Mouse (Mus musculus): ENCODE measurements at regions not wholly inside any gene's neighbourhood (a gene's known extent, or its start where the extent isn't known, plus 50 kb on each side); places are given as distances from the start of the nearest gene placed in this dataset.

- Histone ChIP-seq H3K4me1 (no peaks in the 10 kb centered on the region), H3K9me3 (replicated peaks) (no peaks in the 10 kb centered on the region), H3K36me3 (no peaks in the 10 kb centered on the region), H3K9ac (replicated peaks) (no peak overlapping the region), H3K27me3 (replicated peaks) (no peaks in the 10 kb centered on the region), H3K4me2 (no peak overlapping the region), H3K4me3 (replicated peaks) (no peak overlapping the region), H3K27ac (replicated peaks) (no peak overlapping the region)
- 90% methylated on average over 1 of the region's 1 CpGs for WGBS
- no peak for ATAC-seq (ENCODE audit: low FRiP score)
Observed at GRCm38 (mm10) chr14:105698086-105698485, 198.5 kb downstream of the Spry2 start.

GRCm38 (mm10) chr14:105697398-105697797 lies 199.2 kb downstream of the Spry2 start:
- Histone ChIP-seq H3K4me1 (no peaks in the 10 kb centered on the region), H3K27ac (replicated peaks) (no peak overlapping the region), H3K9ac (replicated peaks) (no peak overlapping the region), H3K4me2 (no peak overlapping the region), H3K9me3 (replicated peaks) (no peaks in the 10 kb centered on the region), H3K27me3 (replicated peaks) (no peaks in the 10 kb centered on the region), H3K4me3 (replicated peaks) (no peak overlapping the region), H3K36me3 (no peaks in the 10 kb centered on the region)
- 81% methylated on average over 13 of the region's 13 CpGs for WGBS
- ATAC-seq (ENCODE audit: low FRiP score): no peak

GRCm38 (mm10) chr14:105694969-105695368 lies 201.7 kb downstream of the Spry2 start:
- H3K27me3 ChIP-seq (replicated peaks): no peaks in the 10 kb centered on the region
- H3K4me1 ChIP-seq: no peaks in the 10 kb centered on the region
- H3K27ac ChIP-seq (replicated peaks): no peak overlapping the region
- no peaks in the 10 kb centered on the region for H3K36me3 ChIP-seq
- no peaks in the 10 kb centered on the region for H3K9me3 ChIP-seq (replicated peaks)
- no peak overlapping the region for H3K4me2 ChIP-seq
- no peak overlapping the region for H3K4me3 ChIP-seq (replicated peaks)
- no peak overlapping the region for H3K9ac ChIP-seq (replicated peaks)
- ATAC-seq (ENCODE audit: low FRiP score): no peak

- Histone ChIP-seq H3K36me3 (no peaks in the 10 kb centered on the region), H3K27me3 (replicated peaks) (no peaks in the 10 kb centered on the region), H3K9ac (replicated peaks) (no peak overlapping the region), H3K27ac (replicated peaks) (no peak overlapping the region), H3K4me1 (no peaks in the 10 kb centered on the region), H3K4me2 (no peak overlapping the region), H3K4me3 (replicated peaks) (no peak overlapping the region), H3K9me3 (replicated peaks) (no peaks in the 10 kb centered on the region)
- ATAC-seq (ENCODE audit: low FRiP score): no peak
- WGBS: 78% methylated on average over 4 of the region's 4 CpGs
Observed at GRCm38 (mm10) chr14:105693713-105694112, 202.9 kb downstream of the Spry2 start.

GRCm38 (mm10) chr14:105684826-105685465 lies 211.7 kb downstream of the Spry2 start:
- Histone ChIP-seq H3K27ac (replicated peaks) (no peak overlapping the region), H3K4me3 (replicated peaks) (no peak overlapping the region), H3K4me1 (no peaks in the 10 kb centered on the region), H3K27me3 (replicated peaks) (no peaks in the 10 kb centered on the region), H3K9me3 (replicated peaks) (no peaks in the 10 kb centered on the region), H3K4me2 (no peak overlapping the region), H3K36me3 (no peaks in the 10 kb centered on the region), H3K9ac (replicated peaks) (no peak overlapping the region)
- ATAC-seq (ENCODE audit: low FRiP score): no peak
- 59% methylated on average over 11 of the region's 11 CpGs for WGBS

DNA sequence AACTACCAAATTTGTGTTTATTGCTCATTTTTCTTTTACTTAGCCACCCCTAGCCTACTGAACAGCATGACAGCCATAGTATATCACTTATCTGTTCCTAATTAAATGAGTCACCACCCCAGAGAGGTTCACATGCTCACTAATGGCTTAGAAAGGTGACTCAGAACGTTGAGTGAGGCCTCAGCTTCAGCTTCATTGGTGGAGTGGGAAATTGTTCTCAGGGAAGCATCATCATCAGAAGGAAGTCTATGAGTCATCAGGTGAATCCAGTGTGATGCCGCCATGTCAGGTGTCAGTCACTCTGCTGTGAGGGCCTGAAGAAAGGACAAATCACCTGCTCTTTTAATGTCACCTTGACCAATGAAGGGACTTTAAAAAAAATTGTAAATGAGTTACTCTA lies 212.3 kb downstream of the Spry2 start:
- no peak overlapping the region for H3K9ac ChIP-seq (replicated peaks)
- H3K4me3 ChIP-seq (replicated peaks): no peak overlapping the region
- H3K9me3 ChIP-seq (replicated peaks): no peaks in the 10 kb centered on the region
- H3K27ac ChIP-seq (replicated peaks): no peak overlapping the region
- WGBS: 79% methylated on average over 2 of the region's 2 CpGs
- H3K4me2 ChIP-seq: no peak overlapping the region
- no peaks in the 10 kb centered on the region for H3K27me3 ChIP-seq (replicated peaks)
- no peaks in the 10 kb centered on the region for H3K36me3 ChIP-seq
- no peaks in the 10 kb centered on the region for H3K4me1 ChIP-seq
- no peak for ATAC-seq (ENCODE audit: low FRiP score)

GRCm38 (mm10) chr14:105676646-105676930 lies 220.0 kb downstream of the Spry2 start:
- Histone ChIP-seq H3K4me3 (replicated peaks) (no peak overlapping the region), H3K27ac (replicated peaks) (peak overlapping the region; percentile 48), H3K27me3 (replicated peaks) (no peaks in the 10 kb centered on the region), H3K4me1 (0 out of 2 replicates have a peak, but pooled peaks cover 4% of the 10 kb centered on the region), H3K4me2 (0 out of 2 replicates have a peak overlapping the region, but pooled peaks have one; percentile 5), H3K9ac (replicated peaks) (no peak overlapping the region), H3K36me3 (no peaks in the 10 kb centered on the region), H3K9me3 (replicated peaks) (no peaks in the 10 kb centered on the region)
- WGBS: 8% methylated on average over 4 of the region's 4 CpGs
- no peak for ATAC-seq (ENCODE audit: low FRiP score)

GRCm38 (mm10) chr14:105675801-105676645 lies 220.6 kb downstream of the Spry2 start:
- Histone ChIP-seq H3K36me3 (no peaks in the 10 kb centered on the region), H3K27ac (replicated peaks) (peak overlapping the region; percentile 23; the same call in 1 of the 2 replicates), H3K9ac (replicated peaks) (no peak overlapping the region), H3K4me1 (0 out of 2 replicates have a peak, but pooled peaks cover 4% of the 10 kb centered on the region), H3K27me3 (replicated peaks) (no peaks in the 10 kb centered on the region), H3K4me3 (replicated peaks) (no peak overlapping the region), H3K9me3 (replicated peaks) (no peaks in the 10 kb centered on the region), H3K4me2 (0 out of 2 replicates have a peak overlapping the region, but pooled peaks have one; percentile 5)
- 30% methylated on average over 13 of the region's 13 CpGs for WGBS
- ATAC-seq (ENCODE audit: low FRiP score): no peak

- Histone ChIP-seq H3K4me3 (replicated peaks) (no peak overlapping the region), H3K9me3 (replicated peaks) (no peaks in the 10 kb centered on the region), H3K4me1 (0 out of 2 replicates have a peak, but pooled peaks cover 4% of the 10 kb centered on the region), H3K4me2 (no peak overlapping the region), H3K27ac (replicated peaks) (no peak overlapping the region), H3K9ac (replicated peaks) (no peak overlapping the region), H3K36me3 (no peaks in the 10 kb centered on the region), H3K27me3 (replicated peaks) (no peaks in the 10 kb centered on the region)
- ATAC-seq (ENCODE audit: low FRiP score): no peak
Observed at GRCm38 (mm10) chr14:105675006-105675405, 221.6 kb downstream of the Spry2 start.

- no peaks in the 10 kb centered on the region for H3K9me3 ChIP-seq (replicated peaks)
- peaks cover 5% of the 10 kb centered on the region for H3K4me1 ChIP-seq
- no peak overlapping the region for H3K4me3 ChIP-seq (replicated peaks)
- WGBS: 26% methylated on average over 11 of the region's 11 CpGs
- no peaks in the 10 kb centered on the region for H3K36me3 ChIP-seq
- H3K4me2 ChIP-seq: peak overlapping the region; percentile 46
- no peaks in the 10 kb centered on the region for H3K27me3 ChIP-seq (replicated peaks)
- H3K27ac ChIP-seq (replicated peaks): no peak overlapping the region
- 0 out of 2 replicates have a peak overlapping the region, but pooled peaks have one; percentile 18 for H3K9ac ChIP-seq (replicated peaks)
- peak; percentile 73 for ATAC-seq (ENCODE audit: low FRiP score)
Observed at GRCm38 (mm10) chr14:105668969-105669368, 227.7 kb downstream of the Spry2 start.

- ATAC-seq (ENCODE audit: low FRiP score): no peak
- no peak overlapping the region for H3K9ac ChIP-seq (replicated peaks)
- no peaks in the 10 kb centered on the region for H3K27me3 ChIP-seq (replicated peaks)
- H3K27ac ChIP-seq (replicated peaks): no peak overlapping the region
- peaks cover 5% of the 10 kb centered on the region for H3K4me1 ChIP-seq
- no peaks in the 10 kb centered on the region for H3K36me3 ChIP-seq
- no peak overlapping the region for H3K4me2 ChIP-seq
- H3K9me3 ChIP-seq (replicated peaks): no peaks in the 10 kb centered on the region
- H3K4me3 ChIP-seq (replicated peaks): no peak overlapping the region
- 57% methylated on average over 7 of the region's 7 CpGs for WGBS
Observed at GRCm38 (mm10) chr14:105664671-105665198, 231.9 kb downstream of the Spry2 start.

GRCm38 (mm10) chr14:105663472-105663871 lies 233.1 kb downstream of the Spry2 start:
- no peaks in the 10 kb centered on the region for H3K27me3 ChIP-seq (replicated peaks)
- no peak overlapping the region for H3K4me2 ChIP-seq
- no peak overlapping the region for H3K4me3 ChIP-seq (replicated peaks)
- H3K9ac ChIP-seq (replicated peaks): no peak overlapping the region
- no peaks in the 10 kb centered on the region for H3K9me3 ChIP-seq (replicated peaks)
- no peak overlapping the region for H3K27ac ChIP-seq (replicated peaks)
- H3K36me3 ChIP-seq: no peaks in the 10 kb centered on the region
- 83% methylated on average over 3 of the region's 4 CpGs for WGBS
- ATAC-seq (ENCODE audit: low FRiP score): no peak
- H3K4me1 ChIP-seq: no peaks in the 10 kb centered on the region
